Mouse (Mus musculus): ENCODE results near the gene Fnip1.
"Not testable (repeated sequence)": the region's sequence is repeated elsewhere in the genome, so short reads cannot be mapped to it uniquely, and the experiment has no call there.

DNA sequence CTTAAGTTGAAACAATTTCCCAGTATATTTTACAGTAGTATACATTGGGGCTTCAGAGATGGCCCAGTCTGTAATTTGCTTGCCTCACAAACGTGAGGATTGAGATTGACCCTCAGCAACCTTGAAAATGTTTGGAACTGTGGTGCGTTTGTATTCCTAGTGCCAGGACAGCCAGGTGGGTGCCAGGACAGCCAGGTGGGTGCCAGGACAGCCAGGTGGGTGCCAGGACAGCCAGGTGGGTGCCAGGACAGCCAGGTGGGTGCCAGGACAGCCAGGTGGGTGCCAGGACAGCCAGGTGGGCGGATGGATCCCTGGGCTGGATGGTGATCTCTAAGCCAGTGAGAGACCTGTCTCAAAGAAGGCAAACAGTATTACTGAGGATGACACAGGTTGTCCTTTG lies 12.8 kb downstream of the Fnip1 start:
- not testable (repeated sequence) for TF ChIP-seq CTCF (IDR thresholded peaks at IDR 0.05; ENCODE audit: borderline replicate concordance, extremely low read depth, insufficient read depth, insufficient read length); POLR2A (IDR thresholded peaks at IDR 0.05; ENCODE audit: borderline replicate concordance, extremely low read depth, insufficient read depth, insufficient read length, poor library complexity, severe bottlenecking)

All from brain, embryonic 14.5 days (tissue).